Mouse (Mus musculus) neural tube, embryonic 15.5 days (tissue): ENCODE measurements around the gene Cdca7l. TPM values are rescaled to one million over a fixed set of nuclear protein-coding genes. Genes with fewer than 3 reads are reported as not detected.
A peak's percentile ranks its signal among the peaks of the same experiment; 100 is the strongest.

Source experiments
- ATAC-seq: fragments of 200-750 bp; cut with Nextera tagmentation; 2 replicates; pipeline ENCODE4 v1.8.0; 2017; ENCODE audit warnings: mild to moderate bottlenecking, moderate TSS enrichment, moderate library complexity; ENCODE audit not compliant: low FRiP score
- H3K27ac ChIP-seq: fragments of 300-500 bp; sonication (generic); replicated peaks from 2 replicates; pipeline ENCODE4 v1.5.1; 2015; ENCODE audit warnings: mild to moderate bottlenecking, inconsistent platforms
- H3K27me3 ChIP-seq: fragments of 300-500 bp; sonication (generic); replicated peaks from 2 replicates; pipeline ENCODE4 v1.6.1; 2015; ENCODE audit warnings: inconsistent platforms
- H3K36me3 ChIP-seq: fragments of 300-500 bp; sonication (generic); 2 replicates; pipeline ENCODE4 v1.6.1; 2015; ENCODE audit warnings: inconsistent platforms
- H3K4me1 ChIP-seq: fragments of 300-500 bp; sonication (generic); 2 replicates; pipeline ENCODE4 v1.6.1; 2015; ENCODE audit warnings: inconsistent platforms
- H3K4me2 ChIP-seq: fragments of 300-500 bp; sonication (generic); 2 replicates; pipeline ENCODE4 v1.6.1; 2015; ENCODE audit warnings: inconsistent platforms, mild to moderate bottlenecking, moderate library complexity
- H3K4me3 ChIP-seq: fragments of 300-500 bp; sonication (generic); replicated peaks from 2 replicates; pipeline ENCODE4 v1.5.1; 2015; ENCODE audit warnings: mild to moderate bottlenecking, inconsistent platforms
- H3K9ac ChIP-seq: fragments of 300-500 bp; sonication (generic); replicated peaks from 2 replicates; pipeline ENCODE4 v1.6.1; 2015; ENCODE audit warnings: mild to moderate bottlenecking, inconsistent platforms
- H3K9me3 ChIP-seq: fragments of 300-500 bp; sonication (generic); replicated peaks from 2 replicates; pipeline ENCODE4 v1.6.1; 2016; ENCODE audit warnings: inconsistent platforms
- WGBS: fragments of 180-500 bp; shearing (Covaris S2); methylation state at CpG from one replicate; pipeline ENCODE4 v1.1.7; 2015; ENCODE audit warnings: mixed read lengths; 5-methylcytosine and 5-hydroxymethylcytosine counted together
- polyA plus RNA-seq: library from polyadenylated mRNA; unstranded; fragments of >200 nt; fragmentation: Nextera tagmentation; extraction: Ambion mirVana; gene quantifications from 2 replicates; pipeline ENCODE4 v1.2.1, GENCODE M21; 2015

Gene Cdca7l
- polyA plus RNA-seq, 1 experiment from 2014 or later, result 4.3 TPM

- peaks cover 23% of the 10 kb centered on the region for H3K27me3 ChIP-seq
- ATAC-seq, result peak; percentile 23; the same call in 1 of the 2 replicates
- no peak overlapping the region for H3K4me3 ChIP-seq
- H3K36me3 ChIP-seq, result no peaks in the 10 kb centered on the region
- H3K27ac ChIP-seq, result 0 out of 2 replicates have a peak overlapping the region, but pooled peaks have one; percentile 24
- peak overlapping the region; percentile 30 for H3K4me2 ChIP-seq
- no peaks in the 10 kb centered on the region for H3K9me3 ChIP-seq
- peaks cover 50% of the 10 kb centered on the region for H3K4me1 ChIP-seq
- 7% methylated on average over 11 of the region's 11 CpGs for WGBS
- no peak overlapping the region for H3K9ac ChIP-seq
Observed at GRCm38 (mm10) chr12:117810074-117810473, 6.0 kb downstream of the Cdca7l start.

- H3K27me3 ChIP-seq, result peaks cover 57% of the 10 kb centered on the region
- 52% methylated on average over 4 of the region's 4 CpGs for WGBS
- no peak overlapping the region for H3K4me2 ChIP-seq
- no peak overlapping the region for H3K9ac ChIP-seq
- no peaks in the 10 kb centered on the region for H3K36me3 ChIP-seq
- ATAC-seq, result no peak; the same call in 1 of the 2 replicates
- no peaks in the 10 kb centered on the region for H3K9me3 ChIP-seq
- no peak overlapping the region for H3K4me3 ChIP-seq
- no peak overlapping the region for H3K27ac ChIP-seq
- no peaks in the 10 kb centered on the region for H3K4me1 ChIP-seq
Observed at GRCm38 (mm10) chr12:117820138-117820858, 16.2 kb downstream of the Cdca7l start.

- Histone ChIP-seq H3K27ac (no peak overlapping the region), H3K36me3 (no peaks in the 10 kb centered on the region), H3K4me3 (no peak overlapping the region), H3K4me2 (no peak overlapping the region), H3K9ac (no peak overlapping the region), H3K27me3 (peaks cover 57% of the 10 kb centered on the region), H3K9me3 (no peaks in the 10 kb centered on the region), H3K4me1 (no peaks in the 10 kb centered on the region)
- ATAC-seq, result no peak
Observed at GRCm38 (mm10) chr12:117820859-117821221, 16.8 kb downstream of the Cdca7l start.

GRCm38 (mm10) chr12:117821394-117821793 lies 17.3 kb downstream of the Cdca7l start:
- Histone ChIP-seq H3K4me1 (no peaks in the 10 kb centered on the region), H3K4me3 (no peak overlapping the region), H3K27me3 (peaks cover 52% of the 10 kb centered on the region), H3K27ac (no peak overlapping the region), H3K9me3 (no peaks in the 10 kb centered on the region), H3K4me2 (no peak overlapping the region), H3K36me3 (no peaks in the 10 kb centered on the region), H3K9ac (no peak overlapping the region)
- WGBS, result 80% methylated on average over 1 of the region's 1 CpGs
- no peak for ATAC-seq

- Histone ChIP-seq H3K4me1 (no peaks in the 10 kb centered on the region), H3K27me3 (peaks cover 5% of the 10 kb centered on the region; the same call in 1 of the 2 replicates), H3K4me2 (no peak overlapping the region), H3K36me3 (no peaks in the 10 kb centered on the region), H3K9ac (no peak overlapping the region), H3K4me3 (no peak overlapping the region), H3K9me3 (no peaks in the 10 kb centered on the region), H3K27ac (no peak overlapping the region)
- ATAC-seq, result no peak
- 81% methylated on average over 3 of the region's 3 CpGs for WGBS
Observed at GRCm38 (mm10) chr12:117828350-117828749, 24.3 kb downstream of the Cdca7l start.

- H3K4me3 ChIP-seq, result no peak overlapping the region
- H3K9ac ChIP-seq, result no peak overlapping the region
- 0 out of 2 replicates have a peak, but pooled peaks cover 3% of the 10 kb centered on the region for H3K27me3 ChIP-seq
- no peaks in the 10 kb centered on the region for H3K36me3 ChIP-seq
- no peak overlapping the region for H3K4me2 ChIP-seq
- WGBS, result 83% methylated on average over 8 of the region's 8 CpGs
- H3K9me3 ChIP-seq, result no peaks in the 10 kb centered on the region
- no peaks in the 10 kb centered on the region for H3K4me1 ChIP-seq
- no peak for ATAC-seq
- no peak overlapping the region for H3K27ac ChIP-seq
Observed at GRCm38 (mm10) chr12:117831351-117831961, 27.4 kb downstream of the Cdca7l start.

GRCm38 (mm10) chr12:117832190-117832589 lies 28.1 kb downstream of the Cdca7l start:
- no peak overlapping the region for H3K4me2 ChIP-seq
- no peak for ATAC-seq
- WGBS, result 37% methylated on average over 5 of the region's 5 CpGs

GRCm38 (mm10) chr12:117834652-117835051 lies 30.6 kb downstream of the Cdca7l start:
- WGBS, result 77% methylated on average over 2 of the region's 2 CpGs
- Histone ChIP-seq H3K27ac (no peak overlapping the region), H3K4me1 (no peaks in the 10 kb centered on the region), H3K36me3 (no peaks in the 10 kb centered on the region), H3K4me2 (no peak overlapping the region), H3K9me3 (no peaks in the 10 kb centered on the region), H3K4me3 (no peak overlapping the region), H3K27me3 (no peaks in the 10 kb centered on the region), H3K9ac (no peak overlapping the region)
- no peak for ATAC-seq

More at GRCm38 (mm10) chr12:117832190-117832589, 28.1 kb downstream of the Cdca7l start:
- no peak overlapping the region for H3K9ac ChIP-seq
- no peak overlapping the region for H3K27ac ChIP-seq
- no peaks in the 10 kb centered on the region for H3K9me3 ChIP-seq
- H3K27me3 ChIP-seq, result 0 out of 2 replicates have a peak, but pooled peaks cover 3% of the 10 kb centered on the region
- no peaks in the 10 kb centered on the region for H3K4me1 ChIP-seq
- H3K4me3 ChIP-seq, result no peak overlapping the region
- no peaks in the 10 kb centered on the region for H3K36me3 ChIP-seq

GRCm38 (mm10) chr12:117835371-117835770 lies 31.3 kb downstream of the Cdca7l start:
- Histone ChIP-seq H3K36me3 (no peaks in the 10 kb centered on the region), H3K4me1 (no peaks in the 10 kb centered on the region), H3K27me3 (0 out of 2 replicates have a peak, but pooled peaks cover 2% of the 10 kb centered on the region), H3K4me2 (no peak overlapping the region), H3K9ac (no peak overlapping the region), H3K9me3 (no peaks in the 10 kb centered on the region), H3K4me3 (no peak overlapping the region), H3K27ac (no peak overlapping the region)
- ATAC-seq, result no peak
- 54% methylated on average over 10 of the region's 10 CpGs for WGBS

GRCm38 (mm10) chr12:117837376-117837775 lies 33.3 kb downstream of the Cdca7l start:
- Histone ChIP-seq H3K9ac (no peak overlapping the region), H3K4me1 (no peaks in the 10 kb centered on the region), H3K27ac (no peak overlapping the region), H3K4me2 (no peak overlapping the region), H3K9me3 (no peaks in the 10 kb centered on the region), H3K36me3 (no peaks in the 10 kb centered on the region), H3K4me3 (no peak overlapping the region), H3K27me3 (peaks cover 10% of the 10 kb centered on the region; the same call in 1 of the 2 replicates)
- ATAC-seq, result no peak
- WGBS, result 90% methylated on average over 4 of the region's 4 CpGs

GRCm38 (mm10) chr12:117840705-117841104 lies 36.6 kb downstream of the Cdca7l start:
- no peak for ATAC-seq
- Histone ChIP-seq H3K27me3 (peaks cover 23% of the 10 kb centered on the region), H3K4me3 (no peak overlapping the region), H3K36me3 (no peaks in the 10 kb centered on the region), H3K9me3 (no peaks in the 10 kb centered on the region), H3K4me1 (peaks cover 6% of the 10 kb centered on the region; the same call in 1 of the 2 replicates), H3K4me2 (no peak overlapping the region), H3K9ac (no peak overlapping the region), H3K27ac (no peak overlapping the region)
- WGBS, result 86% methylated on average over 1 of the region's 1 CpGs

GRCm38 (mm10) chr12:117842676-117843075 lies 38.6 kb downstream of the Cdca7l start:
- no peak overlapping the region; the same call in 1 of the 2 replicates for H3K4me2 ChIP-seq
- no peak for ATAC-seq
- H3K27ac ChIP-seq, result no peak overlapping the region
- peaks cover 6% of the 10 kb centered on the region; the same call in 1 of the 2 replicates for H3K4me1 ChIP-seq
- no peaks in the 10 kb centered on the region for H3K9me3 ChIP-seq
- H3K4me3 ChIP-seq, result no peak overlapping the region
- H3K36me3 ChIP-seq, result no peaks in the 10 kb centered on the region
- H3K27me3 ChIP-seq, result peaks cover 24% of the 10 kb centered on the region
- WGBS, result 84% methylated on average over 1 of the region's 1 CpGs
- no peak overlapping the region for H3K9ac ChIP-seq
